Mouse (Mus musculus) layer of hippocampus, postnatal 36 days (tissue): Measurements from ENCODE around the gene St7l. TPM values are rescaled to one million over a fixed set of nuclear protein-coding genes. Genes with fewer than 3 reads are reported as not detected.

Source experiments
- DNase-seq, 2 experiments: peaks; one replicate each; pipeline ENCODE4 v3.0.0; 2022
- total RNA-seq, 2 experiments: library from RNA; stranded (reverse); gene quantifications; 2 replicates each; pipeline ENCODE4 v1.2.3; 2021

The St7l gene
- total RNA-seq, 2 experiments from 2014 or later = 39.7 to 50.1 TPM

GRCm38 (mm10) chr3:104963331-104964276 is 99.8 kb downstream of the St7l start:
- no peak for DNase-seq

GRCm38 (mm10) chr3:104965070-104965855 is 101.5 kb downstream of the St7l start:
- no peak for DNase-seq

GRCm38 (mm10) chr3:104965991-104966554 is 102.3 kb downstream of the St7l start:
- no peak for DNase-seq

GRCm38 (mm10) chr3:104967548-104968300 is 103.9 kb downstream of the St7l start:
- peak; percentile 84 for DNase-seq

Other genes with a start within 250 kb of the St7l start
- 10 to 100 TPM; 24.1 to 29.1 TPM for gene Slc16a1, start 225.3 kb upstream of the St7l start, total RNA-seq
- under 1 TPM in 1 of 2 experiments, not detected in 1; 0.25 TPM for gene Ppm1j, start 82.9 kb upstream of the St7l start, total RNA-seq
- not detected for gene Fam19a3, start 82.2 kb upstream of the St7l start, total RNA-seq
- 10 to 100 TPM; 24.0 to 24.3 TPM for gene Rhoc, start 75.6 kb upstream of the St7l start, total RNA-seq
- 10 to 100 TPM in 1 of 2 experiments, 1 to 10 TPM in 1; 8.4 to 12.9 TPM for gene Mov10, start 45.4 kb upstream of the St7l start, total RNA-seq
- 10 to 100 TPM; 32.6 to 43.5 TPM for gene Capza1, start 500 bp downstream of the St7l start, total RNA-seq
- under 1 TPM; 0.23 to 0.52 TPM for gene Wnt2b, start 97.9 kb downstream of the St7l start, total RNA-seq
- gene Cttnbp2nl, start 189.1 kb downstream of the St7l start, total RNA-seq = 10 to 100 TPM; 27.1 to 27.5 TPM
- gene 4930564D02Rik, start 202.8 kb downstream of the St7l start, total RNA-seq = not detected